Mouse (Mus musculus): ENCODE data around the gene Gm10320.

Gm10320 gene

DNA sequence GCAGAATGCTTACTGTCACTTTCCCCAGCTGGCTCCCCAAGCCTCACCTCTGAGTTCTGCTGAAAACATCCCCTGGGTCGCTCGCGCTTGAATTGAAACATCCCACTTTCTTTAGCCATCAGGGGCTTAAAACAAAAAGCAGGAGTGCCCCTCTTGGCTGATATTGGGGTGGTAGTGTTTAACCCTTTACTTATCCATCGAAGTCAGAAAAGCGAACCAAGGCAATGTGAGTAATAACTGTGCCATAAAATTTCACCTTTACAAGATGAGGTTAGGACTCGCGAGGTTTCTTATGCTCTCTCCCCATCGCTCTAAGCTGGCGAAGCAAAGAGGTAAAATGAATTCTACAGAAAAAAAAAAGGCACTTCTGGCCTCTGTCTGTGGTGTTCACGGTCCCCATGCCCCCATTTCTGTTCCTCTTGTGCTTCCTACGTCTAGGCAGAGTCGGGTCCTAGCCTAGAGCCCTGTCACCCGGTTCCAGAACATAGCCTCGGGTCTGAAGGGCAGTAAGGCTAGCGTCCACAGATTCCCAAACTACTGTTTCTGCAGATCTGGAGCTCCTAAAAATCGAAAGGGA is 10.5 kb upstream of the Gm10320 start:
- Histone ChIP-seq H3K36me3 (ENCODE audit: insufficient read depth, low read length) (no peaks in the 10 kb centered on the region), H3K4me3 (replicated peaks; ENCODE audit: low read length) (peak overlapping the region; percentile 66), H3K27me3 (ENCODE audit: insufficient read depth, low read length) (peaks cover 90% of the 10 kb centered on the region), H3K4me1 (replicated peaks; ENCODE audit: low read depth, low read length) (peaks cover 48% of the 10 kb centered on the region), H3K9me3 (ENCODE audit: low read length) (0 out of 2 replicates have a peak, but pooled peaks cover under 1% of the 10 kb centered on the region)
- TF ChIP-seq NANOG (IDR thresholded peaks at IDR 0.05; ENCODE audit: borderline replicate concordance, low read length) = no peak
- no peak for TF ChIP-seq CTCF (conservative IDR thresholded peaks at IDR 0.05; ENCODE audit: low read length)
- no peak for TF ChIP-seq POU5F1 (IDR thresholded peaks at IDR 0.05; ENCODE audit: borderline replicate concordance, low read length)

DNA sequence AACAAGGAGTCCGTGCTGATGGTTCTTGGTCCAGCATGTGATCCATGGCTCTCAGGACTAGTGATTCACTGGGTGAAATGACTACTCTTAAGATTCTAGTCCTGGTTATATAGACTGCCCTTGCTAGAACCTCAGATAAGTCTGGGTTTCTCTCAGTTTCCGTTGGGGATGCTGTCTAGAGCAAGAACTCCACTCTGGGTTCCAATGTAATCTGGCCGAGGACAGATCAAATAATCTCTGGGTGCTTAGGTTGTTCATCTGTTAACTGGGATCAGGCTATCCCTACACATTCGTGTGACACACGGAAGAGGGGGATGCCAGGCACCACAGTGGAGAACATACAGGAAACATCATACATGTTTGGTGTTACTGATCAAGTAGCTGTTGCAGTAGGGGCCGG is 9.5 kb upstream of the Gm10320 start:
- H3K9me3 ChIP-seq (ENCODE audit: low read length) = no peaks in the 10 kb centered on the region
- no peaks in the 10 kb centered on the region for H3K36me3 ChIP-seq (ENCODE audit: insufficient read depth, low read length)
- H3K4me3 ChIP-seq (replicated peaks; ENCODE audit: low read length) = no peak overlapping the region
- H3K27me3 ChIP-seq (ENCODE audit: insufficient read depth, low read length) = peaks cover 80% of the 10 kb centered on the region
- peaks cover 57% of the 10 kb centered on the region for H3K4me1 ChIP-seq (replicated peaks; ENCODE audit: low read depth, low read length)
- no peak for TF ChIP-seq CTCF (conservative IDR thresholded peaks at IDR 0.05; ENCODE audit: low read length)
- TF ChIP-seq NANOG (IDR thresholded peaks at IDR 0.05; ENCODE audit: borderline replicate concordance, low read length) = no peak
- no peak for TF ChIP-seq POU5F1 (IDR thresholded peaks at IDR 0.05; ENCODE audit: borderline replicate concordance, low read length)

DNA sequence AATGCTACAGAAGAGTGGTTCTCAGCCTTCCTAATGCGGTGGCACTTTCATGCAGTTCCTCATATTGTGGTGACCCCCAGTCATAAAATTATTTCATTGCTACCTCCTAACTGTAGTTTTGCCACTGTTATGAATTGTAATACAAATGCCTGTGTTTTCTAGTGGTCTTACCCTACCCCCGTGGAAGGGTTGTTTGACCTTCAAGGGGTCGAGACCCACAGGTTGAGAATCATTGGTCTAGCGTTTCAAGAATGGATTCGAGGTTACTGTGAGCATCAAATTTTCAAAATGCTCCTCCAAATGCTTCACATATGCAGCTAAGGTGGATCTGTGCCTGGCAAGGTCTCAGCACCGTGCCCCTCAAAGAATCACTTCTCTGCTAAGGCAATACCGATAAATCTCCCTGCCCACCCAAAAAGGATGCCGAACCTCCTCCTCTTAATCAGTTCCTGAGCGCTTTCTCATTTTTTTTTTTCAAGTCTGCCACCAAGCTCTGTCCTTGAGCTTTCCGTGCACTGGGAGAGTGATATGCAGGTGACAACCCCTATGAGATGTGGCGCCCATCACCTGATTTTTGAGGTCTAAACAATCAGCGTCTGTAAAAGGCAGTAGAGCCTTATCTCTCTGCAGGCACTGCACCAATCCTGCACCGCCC is 8.8 kb upstream of the Gm10320 start:
- Histone ChIP-seq H3K27me3 (ENCODE audit: insufficient read depth, low read length) (peaks cover 73% of the 10 kb centered on the region), H3K4me1 (replicated peaks; ENCODE audit: low read depth, low read length) (peaks cover 52% of the 10 kb centered on the region), H3K4me3 (replicated peaks; ENCODE audit: low read length) (no peak overlapping the region), H3K9me3 (ENCODE audit: low read length) (no peaks in the 10 kb centered on the region), H3K36me3 (ENCODE audit: insufficient read depth, low read length) (no peaks in the 10 kb centered on the region)
- no peak for TF ChIP-seq NANOG (IDR thresholded peaks at IDR 0.05; ENCODE audit: borderline replicate concordance, low read length)
- no peak for TF ChIP-seq POU5F1 (IDR thresholded peaks at IDR 0.05; ENCODE audit: borderline replicate concordance, low read length)
- no peak for TF ChIP-seq CTCF (conservative IDR thresholded peaks at IDR 0.05; ENCODE audit: low read length)

DNA sequence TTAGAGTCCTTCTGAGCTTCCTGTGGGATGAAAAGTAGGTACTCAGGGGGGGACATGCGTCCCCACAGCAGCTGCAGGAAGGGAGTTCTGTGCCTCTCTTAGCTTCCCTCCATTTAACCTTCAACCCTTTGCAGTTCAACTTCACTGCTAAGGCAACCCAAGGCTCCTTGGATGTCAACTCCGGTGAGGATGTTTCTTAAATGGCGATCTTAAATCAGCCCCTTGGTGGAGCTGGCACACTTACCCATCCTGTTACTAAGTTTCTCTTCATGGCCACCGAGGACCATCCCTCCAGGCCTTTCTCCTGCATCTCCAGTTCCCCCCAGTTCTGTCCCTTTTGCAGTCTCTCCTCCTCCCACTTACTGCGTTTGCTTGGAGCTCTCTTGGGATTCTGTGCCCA is 6.8 kb upstream of the Gm10320 start:
- H3K4me3 ChIP-seq (replicated peaks; ENCODE audit: low read length) = no peak overlapping the region
- no peaks in the 10 kb centered on the region for H3K36me3 ChIP-seq (ENCODE audit: insufficient read depth, low read length)
- H3K27me3 ChIP-seq (ENCODE audit: insufficient read depth, low read length) = peaks cover 54% of the 10 kb centered on the region
- peaks cover 37% of the 10 kb centered on the region for H3K4me1 ChIP-seq (replicated peaks; ENCODE audit: low read depth, low read length)
- TF ChIP-seq POU5F1 (IDR thresholded peaks at IDR 0.05; ENCODE audit: borderline replicate concordance, low read length) (no peak), NANOG (IDR thresholded peaks at IDR 0.05; ENCODE audit: borderline replicate concordance, low read length) (no peak), CTCF (conservative IDR thresholded peaks at IDR 0.05; ENCODE audit: low read length) (no peak)
- H3K9me3 ChIP-seq (ENCODE audit: low read length) = no peaks in the 10 kb centered on the region

DNA sequence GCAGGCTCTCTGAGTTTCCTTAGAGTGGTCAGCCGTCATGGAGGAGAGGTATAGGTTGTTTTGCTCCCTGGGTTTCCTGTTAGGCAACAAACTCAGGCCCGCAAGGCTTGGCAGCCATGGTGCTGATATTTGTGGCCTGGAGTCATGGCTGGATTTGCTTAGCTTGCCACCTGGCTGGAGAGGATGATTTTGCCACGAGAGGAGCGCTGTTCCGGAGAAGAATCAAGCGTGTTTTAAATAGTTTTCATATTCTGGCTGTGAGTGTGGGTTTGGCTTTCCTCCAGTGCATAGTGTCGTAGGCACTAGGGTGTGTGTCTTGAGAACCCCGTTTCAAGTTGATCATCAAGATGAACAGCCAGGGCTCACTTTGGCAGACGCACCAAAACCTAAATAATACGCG is 6.3 kb upstream of the Gm10320 start:
- H3K9me3 ChIP-seq (ENCODE audit: low read length) = no peaks in the 10 kb centered on the region
- H3K4me3 ChIP-seq (replicated peaks; ENCODE audit: low read length) = no peak overlapping the region
- no peaks in the 10 kb centered on the region for H3K36me3 ChIP-seq (ENCODE audit: insufficient read depth, low read length)
- H3K4me1 ChIP-seq (replicated peaks; ENCODE audit: low read depth, low read length) = peaks cover 33% of the 10 kb centered on the region
- TF ChIP-seq POU5F1 (IDR thresholded peaks at IDR 0.05; ENCODE audit: borderline replicate concordance, low read length) = no peak
- no peak for TF ChIP-seq CTCF (conservative IDR thresholded peaks at IDR 0.05; ENCODE audit: low read length)
- no peak for TF ChIP-seq NANOG (IDR thresholded peaks at IDR 0.05; ENCODE audit: borderline replicate concordance, low read length)
- peaks cover 51% of the 10 kb centered on the region for H3K27me3 ChIP-seq (ENCODE audit: insufficient read depth, low read length)

DNA sequence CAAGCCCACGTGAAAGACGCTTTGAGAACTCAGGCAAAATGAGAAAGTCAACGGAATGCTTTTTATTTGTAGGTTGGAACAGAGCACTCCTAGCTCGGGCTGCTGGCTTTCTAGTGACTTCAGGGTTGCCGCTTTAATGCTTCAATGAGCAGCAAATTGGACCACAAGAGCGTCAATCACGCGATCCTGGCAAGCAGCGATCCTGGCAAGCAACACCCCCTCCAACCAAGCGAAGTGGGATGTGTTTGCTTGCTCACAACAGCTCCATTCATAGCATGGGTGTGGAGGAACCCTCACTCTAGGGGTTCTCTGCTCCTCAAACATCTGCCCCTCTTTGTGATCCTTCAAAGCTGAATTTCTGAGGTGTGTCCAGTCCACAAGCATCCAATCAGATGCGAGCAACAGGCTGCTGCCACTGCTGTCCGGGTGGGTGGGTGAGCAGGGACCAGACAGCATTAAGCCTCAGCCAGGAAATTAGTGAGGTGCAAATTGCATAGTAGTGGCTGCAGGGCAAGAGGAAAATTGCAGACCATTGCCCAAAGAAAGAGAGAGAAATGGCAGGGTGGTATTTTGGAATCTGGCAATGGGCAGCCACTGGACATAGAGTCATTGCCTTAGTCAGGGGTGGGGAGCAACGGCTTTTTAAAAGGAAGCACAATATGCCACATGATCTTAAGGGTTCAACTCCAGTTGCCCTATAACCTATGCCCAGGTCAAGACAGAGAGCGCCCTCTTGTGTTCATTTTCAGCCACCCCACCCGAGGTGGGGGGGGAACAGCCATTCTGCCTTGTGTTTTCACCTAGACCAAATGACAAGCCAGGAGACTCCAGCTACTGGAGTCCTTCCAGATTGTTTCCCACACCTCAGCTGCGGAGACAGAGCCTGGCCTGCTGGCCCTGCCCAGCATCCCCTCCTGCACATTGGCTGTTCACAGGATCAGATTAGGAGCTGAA is 5.4 kb upstream of the Gm10320 start:
- Histone ChIP-seq H3K9me3 (ENCODE audit: low read length) (no peaks in the 10 kb centered on the region), H3K4me1 (replicated peaks; ENCODE audit: low read depth, low read length) (peaks cover 24% of the 10 kb centered on the region), H3K27me3 (ENCODE audit: insufficient read depth, low read length) (peaks cover 49% of the 10 kb centered on the region), H3K36me3 (ENCODE audit: insufficient read depth, low read length) (no peaks in the 10 kb centered on the region), H3K4me3 (replicated peaks; ENCODE audit: low read length) (no peak overlapping the region)
- TF ChIP-seq POU5F1 (IDR thresholded peaks at IDR 0.05; ENCODE audit: borderline replicate concordance, low read length) (no peak), NANOG (IDR thresholded peaks at IDR 0.05; ENCODE audit: borderline replicate concordance, low read length) (no peak), CTCF (conservative IDR thresholded peaks at IDR 0.05; ENCODE audit: low read length) (peak; percentile 80)

DNA sequence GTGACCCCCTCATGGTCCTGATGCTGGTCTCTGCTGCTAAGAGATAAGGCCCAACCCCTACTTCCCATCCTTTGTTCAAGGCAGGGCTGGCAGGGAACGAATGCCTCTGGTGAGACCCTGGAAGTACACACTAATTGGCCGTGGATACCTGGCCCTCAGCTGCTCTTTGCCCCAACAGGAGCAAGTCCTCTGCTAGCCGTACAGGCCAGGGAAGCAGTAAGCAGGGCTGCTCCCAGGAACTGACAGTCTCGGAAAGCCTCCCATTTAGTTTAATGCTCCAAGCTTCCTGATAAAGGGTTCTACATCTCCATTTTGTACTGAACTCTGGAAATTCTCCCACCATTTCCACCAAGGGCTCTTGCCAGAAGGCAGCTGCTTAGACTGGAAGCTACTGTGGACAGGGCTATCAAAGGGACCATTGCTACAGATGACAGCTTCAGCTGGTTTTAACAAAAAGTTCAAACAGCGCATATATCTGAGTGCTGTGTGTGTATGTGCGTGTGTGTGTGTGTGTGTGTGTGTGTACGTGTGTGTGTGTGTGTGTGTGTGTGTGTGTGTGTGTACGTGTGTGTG is 2.8 kb upstream of the Gm10320 start:
- peaks cover 23% of the 10 kb centered on the region for H3K27me3 ChIP-seq (ENCODE audit: insufficient read depth, low read length)
- no peak for TF ChIP-seq POU5F1 (IDR thresholded peaks at IDR 0.05; ENCODE audit: borderline replicate concordance, low read length)

More for the DNA sequence above, 2.8 kb upstream of the Gm10320 start:
- no peaks in the 10 kb centered on the region for H3K36me3 ChIP-seq (ENCODE audit: insufficient read depth, low read length)
- peaks cover 15% of the 10 kb centered on the region for H3K4me1 ChIP-seq (replicated peaks; ENCODE audit: low read depth, low read length)
- H3K4me3 ChIP-seq (replicated peaks; ENCODE audit: low read length) = no peak overlapping the region
- no peaks in the 10 kb centered on the region for H3K9me3 ChIP-seq (ENCODE audit: low read length)
